Mouse (Mus musculus) hindbrain, embryonic 10.5 days (tissue): Measurements from ENCODE around the gene Sox5. TPM values are rescaled to one million over a fixed set of nuclear protein-coding genes. Genes with fewer than 3 reads are reported as not detected.

Experiments used
- DNase-seq: peaks from one replicate; pipeline ENCODE4 v3.0.0-alpha.2; 2017; ENCODE audit warnings: low spot score
- H3K27ac ChIP-seq: fragments of 300-500 bp; sonication (generic); 2 replicates; pipeline ENCODE4 v1.5.1; 2016; ENCODE audit warnings: mild to moderate bottlenecking, moderate library complexity
- H3K27me3 ChIP-seq: fragments of 300-500 bp; sonication (generic); 2 replicates; pipeline ENCODE4 v1.6.1; 2016; ENCODE audit warnings: mild to moderate bottlenecking; ENCODE audit not compliant: poor library complexity, insufficient read depth, severe bottlenecking
- H3K36me3 ChIP-seq: fragments of 300-500 bp; sonication (generic); 2 replicates; pipeline ENCODE4 v1.6.1; 2016; ENCODE audit warnings: mild to moderate bottlenecking, moderate library complexity
- H3K4me1 ChIP-seq: fragments of 300-500 bp; sonication (generic); replicated peaks from 2 replicates; pipeline ENCODE4 v1.6.1; 2016; ENCODE audit warnings: mild to moderate bottlenecking
- H3K4me3 ChIP-seq: fragments of 300-500 bp; sonication (generic); 2 replicates; pipeline ENCODE4 v1.5.1; 2016; ENCODE audit warnings: mild to moderate bottlenecking, moderate library complexity
- H3K9me3 ChIP-seq: fragments of 300-500 bp; sonication (generic); 2 replicates; pipeline ENCODE4 v1.6.1; 2016; ENCODE audit warnings: mild to moderate bottlenecking, moderate library complexity
- WGBS: fragments of 180-500 bp; shearing (Covaris S2); methylation state at CpG from one replicate; pipeline ENCODE4 v1.1.7; 2016; 5-methylcytosine and 5-hydroxymethylcytosine counted together
- polyA plus RNA-seq: library from polyadenylated mRNA; unstranded; fragments of >200 nt; fragmentation: Nextera tagmentation; extraction: Ambion mirVana; gene quantifications from 2 replicates; pipeline ENCODE4 v1.2.1, GENCODE M21; 2016

Sox5 gene
- polyA plus RNA-seq, 1 experiment from 2014 or later, result 30.6 TPM

DNA sequence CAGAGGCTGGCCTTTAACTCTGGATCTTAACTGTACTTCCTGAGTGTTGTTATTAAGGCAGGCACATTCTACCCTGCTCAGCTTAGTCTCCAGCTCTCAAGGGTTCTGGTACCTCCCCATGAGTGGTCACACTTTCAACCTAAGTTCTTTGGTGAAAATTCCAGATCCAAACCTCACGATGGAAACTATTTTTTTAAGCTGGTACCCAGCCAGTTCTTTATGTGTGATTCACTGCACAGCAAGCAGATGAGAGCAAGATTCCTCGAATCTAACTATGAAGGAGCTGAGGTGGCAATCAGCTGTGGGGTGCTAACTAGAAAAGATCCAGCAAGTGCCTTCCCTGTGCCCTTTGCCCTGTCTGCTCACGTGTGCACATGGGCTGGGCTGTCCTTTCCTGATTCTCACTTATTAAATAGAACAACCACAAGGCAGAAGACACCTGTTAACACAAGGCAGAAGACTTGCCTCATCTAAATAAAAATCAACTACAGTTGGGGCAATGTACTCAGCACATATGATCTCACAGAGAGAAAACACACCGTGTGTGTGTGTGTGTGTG, 118.2 kb downstream of the Sox5 start:
- WGBS, result 78% methylated on average over 4 of the region's 4 CpGs
- no peaks in the 10 kb centered on the region for H3K27me3 ChIP-seq

DNA sequence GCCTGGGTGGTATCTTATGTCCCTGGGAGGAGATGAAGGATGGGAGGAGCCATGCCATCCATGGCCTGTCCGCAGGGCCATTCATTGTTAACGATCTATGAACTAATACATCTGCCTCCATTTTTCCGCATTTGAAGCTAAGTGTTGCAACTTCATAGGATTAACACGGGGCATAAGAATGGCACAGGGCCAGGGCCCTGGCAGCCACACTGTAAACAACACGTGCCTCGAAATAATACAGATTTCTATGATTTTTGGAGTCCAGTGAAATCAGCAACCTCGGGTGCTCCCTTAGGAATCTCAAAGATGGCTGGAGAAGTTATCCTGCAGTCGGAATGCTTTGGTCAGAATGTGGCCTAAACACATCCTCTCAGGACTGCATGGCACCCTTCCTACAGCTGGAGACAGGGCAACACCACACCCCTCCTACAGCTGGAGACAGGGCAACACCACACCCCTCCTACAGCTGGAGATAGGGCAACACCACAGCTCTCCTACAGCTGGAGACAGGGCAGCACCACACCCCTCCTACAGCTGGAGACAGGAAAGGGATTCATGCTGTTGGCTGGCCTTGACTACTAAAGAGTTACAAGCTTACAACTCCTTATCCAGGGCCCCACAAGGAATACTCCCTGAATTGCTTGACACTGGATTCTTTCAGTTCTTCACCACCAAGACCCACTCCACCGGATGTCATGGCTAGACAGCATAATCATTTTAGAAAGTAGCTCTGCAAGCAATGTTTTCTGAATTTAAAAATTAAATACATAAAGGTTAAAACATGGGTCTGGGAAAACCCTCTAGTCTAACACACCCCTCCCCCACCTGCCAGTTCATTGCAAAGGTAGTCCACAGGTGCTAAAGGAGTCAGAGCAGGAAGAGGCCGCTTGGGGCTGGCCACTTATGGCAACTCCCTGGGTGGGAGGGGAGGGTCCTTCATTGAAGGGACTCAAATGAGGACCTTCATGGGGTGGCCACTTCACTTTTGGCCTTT, 122.4 kb downstream of the Sox5 start:
- no peak for DNase-seq
- H3K4me3 ChIP-seq, result no peak overlapping the region
- H3K9me3 ChIP-seq, result no peaks in the 10 kb centered on the region
- no peaks in the 10 kb centered on the region for H3K36me3 ChIP-seq
- H3K4me1 ChIP-seq, result no peaks in the 10 kb centered on the region; the same call in 1 of the 2 replicates
- WGBS, result 89% methylated on average over 10 of the region's 10 CpGs
- no peaks in the 10 kb centered on the region for H3K27me3 ChIP-seq
- no peak overlapping the region for H3K27ac ChIP-seq

More for the DNA sequence above, 118.2 kb downstream of the Sox5 start:
- no peak for DNase-seq
- H3K36me3 ChIP-seq, result no peaks in the 10 kb centered on the region
- 0 out of 2 replicates have a peak, but pooled peaks cover 7% of the 10 kb centered on the region for H3K9me3 ChIP-seq
- peaks cover 3% of the 10 kb centered on the region; the same call in 1 of the 2 replicates for H3K4me1 ChIP-seq
- H3K4me3 ChIP-seq, result no peak overlapping the region
- no peak overlapping the region for H3K27ac ChIP-seq

- Histone ChIP-seq H3K9me3 (no peaks in the 10 kb centered on the region), H3K36me3 (no peaks in the 10 kb centered on the region), H3K4me1 (peaks cover 12% of the 10 kb centered on the region), H3K4me3 (no peak overlapping the region), H3K27ac (no peak overlapping the region), H3K27me3 (no peaks in the 10 kb centered on the region)
- 75% methylated on average over 5 of the region's 5 CpGs for WGBS
- DNase-seq, result no peak
Measured at GRCm38 (mm10) chr6:144652876-144653275, 128.9 kb downstream of the Sox5 start.

DNA sequence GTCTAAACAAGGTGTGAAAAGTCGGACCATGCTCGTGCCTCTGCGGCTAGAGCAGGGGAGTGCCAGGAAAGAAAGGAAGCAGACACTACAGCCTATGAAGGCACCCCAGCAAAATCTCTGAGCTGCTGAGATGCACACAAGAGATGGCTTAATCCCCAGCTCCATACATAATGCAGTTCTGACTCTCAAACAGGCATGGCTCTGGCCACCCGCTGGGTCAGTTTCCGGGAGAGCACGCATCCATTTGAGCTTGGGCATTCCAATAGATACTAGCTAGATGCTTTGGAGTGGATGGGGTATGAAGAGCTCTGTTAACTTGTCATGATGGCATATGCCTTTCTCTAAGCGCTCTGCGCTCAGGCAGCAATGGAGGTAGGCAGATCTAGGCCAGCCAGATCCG, 132.9 kb downstream of the Sox5 start:
- H3K4me3 ChIP-seq, result no peak overlapping the region
- H3K36me3 ChIP-seq, result no peaks in the 10 kb centered on the region
- H3K27me3 ChIP-seq, result no peaks in the 10 kb centered on the region
- no peaks in the 10 kb centered on the region for H3K9me3 ChIP-seq
- H3K27ac ChIP-seq, result no peak overlapping the region
- WGBS, result 63% methylated on average over 9 of the region's 9 CpGs
- peak; percentile 24 for DNase-seq
- peaks cover 12% of the 10 kb centered on the region for H3K4me1 ChIP-seq

- no peaks in the 10 kb centered on the region for H3K27me3 ChIP-seq
- no peaks in the 10 kb centered on the region for H3K36me3 ChIP-seq
- H3K27ac ChIP-seq, result no peak overlapping the region
- peaks cover 12% of the 10 kb centered on the region for H3K4me1 ChIP-seq
- no peak overlapping the region for H3K4me3 ChIP-seq
- no peak for DNase-seq
- WGBS, result 43% methylated on average over 4 of the region's 4 CpGs
- H3K9me3 ChIP-seq, result no peaks in the 10 kb centered on the region
Measured at GRCm38 (mm10) chr6:144648124-144648591, 133.6 kb downstream of the Sox5 start.

GRCm38 (mm10) chr6:144646331-144646730, 135.4 kb downstream of the Sox5 start:
- Histone ChIP-seq H3K4me3 (no peak overlapping the region), H3K9me3 (no peaks in the 10 kb centered on the region), H3K36me3 (no peaks in the 10 kb centered on the region), H3K4me1 (peaks cover 27% of the 10 kb centered on the region), H3K27ac (no peak overlapping the region), H3K27me3 (no peaks in the 10 kb centered on the region)
- 93% methylated on average over 3 of the region's 3 CpGs for WGBS
- DNase-seq, result no peak

GRCm38 (mm10) chr6:144645796-144646195, 136.0 kb downstream of the Sox5 start:
- no peak for DNase-seq
- Histone ChIP-seq H3K9me3 (no peaks in the 10 kb centered on the region), H3K27me3 (no peaks in the 10 kb centered on the region), H3K4me1 (peaks cover 28% of the 10 kb centered on the region), H3K27ac (no peak overlapping the region), H3K4me3 (no peak overlapping the region), H3K36me3 (no peaks in the 10 kb centered on the region)
- WGBS, result 92% methylated on average over 4 of the region's 4 CpGs

- peaks cover 28% of the 10 kb centered on the region for H3K4me1 ChIP-seq
- H3K9me3 ChIP-seq, result no peaks in the 10 kb centered on the region
- H3K36me3 ChIP-seq, result no peaks in the 10 kb centered on the region
- no peak overlapping the region for H3K27ac ChIP-seq
- no peaks in the 10 kb centered on the region for H3K27me3 ChIP-seq
- 66% methylated on average over 4 of the region's 4 CpGs for WGBS
- no peak overlapping the region for H3K4me3 ChIP-seq
- DNase-seq, result peak; percentile 46
Measured at GRCm38 (mm10) chr6:144644711-144645110, 137.1 kb downstream of the Sox5 start.

GRCm38 (mm10) chr6:144643601-144644000, 138.2 kb downstream of the Sox5 start:
- H3K4me1 ChIP-seq, result peaks cover 33% of the 10 kb centered on the region
- H3K9me3 ChIP-seq, result no peaks in the 10 kb centered on the region
- no peaks in the 10 kb centered on the region for H3K36me3 ChIP-seq
- H3K4me3 ChIP-seq, result no peak overlapping the region
- WGBS, result 88% methylated on average over 5 of the region's 5 CpGs
- H3K27me3 ChIP-seq, result no peaks in the 10 kb centered on the region
- DNase-seq, result no peak
- H3K27ac ChIP-seq, result no peak overlapping the region

- Histone ChIP-seq H3K27me3 (no peaks in the 10 kb centered on the region), H3K27ac (no peak overlapping the region), H3K4me3 (no peak overlapping the region), H3K9me3 (no peaks in the 10 kb centered on the region), H3K4me1 (peaks cover 31% of the 10 kb centered on the region), H3K36me3 (no peaks in the 10 kb centered on the region)
- DNase-seq, result no peak
- WGBS, result 73% methylated on average over 5 of the region's 5 CpGs
Measured at GRCm38 (mm10) chr6:144641888-144642287, 139.9 kb downstream of the Sox5 start.

GRCm38 (mm10) chr6:144640591-144640990, 141.2 kb downstream of the Sox5 start:
- WGBS, result 76% methylated on average over 3 of the region's 3 CpGs
- Histone ChIP-seq H3K27ac (no peak overlapping the region; the same call in 1 of the 2 replicates), H3K9me3 (no peaks in the 10 kb centered on the region), H3K4me3 (no peak overlapping the region), H3K27me3 (no peaks in the 10 kb centered on the region), H3K36me3 (no peaks in the 10 kb centered on the region), H3K4me1 (peaks cover 31% of the 10 kb centered on the region)
- DNase-seq, result no peak

DNA sequence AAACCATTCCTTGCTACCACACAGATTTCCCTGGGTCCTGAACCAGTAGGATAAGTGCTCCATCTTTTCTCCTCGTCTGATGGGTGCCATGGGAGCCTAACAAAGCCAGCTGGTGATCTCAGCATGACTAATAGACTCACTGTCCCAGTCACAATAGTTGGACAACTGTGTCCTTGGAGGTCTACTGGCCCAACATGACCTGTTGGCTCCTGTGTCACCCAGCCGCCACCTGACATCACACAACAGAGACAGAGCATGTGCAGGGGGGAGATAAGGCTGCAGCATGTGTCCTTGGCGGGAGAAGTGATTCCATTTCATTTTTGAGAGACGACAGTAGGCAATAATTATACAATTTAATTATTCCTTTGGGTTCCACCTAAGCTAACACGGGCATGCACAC, 143.2 kb downstream of the Sox5 start:
- Histone ChIP-seq H3K9me3 (no peaks in the 10 kb centered on the region), H3K27ac (no peak overlapping the region), H3K4me1 (peaks cover 31% of the 10 kb centered on the region), H3K27me3 (no peaks in the 10 kb centered on the region), H3K36me3 (no peaks in the 10 kb centered on the region), H3K4me3 (no peak overlapping the region)
- no peak for DNase-seq
- 73% methylated on average over 5 of the region's 5 CpGs for WGBS

DNA sequence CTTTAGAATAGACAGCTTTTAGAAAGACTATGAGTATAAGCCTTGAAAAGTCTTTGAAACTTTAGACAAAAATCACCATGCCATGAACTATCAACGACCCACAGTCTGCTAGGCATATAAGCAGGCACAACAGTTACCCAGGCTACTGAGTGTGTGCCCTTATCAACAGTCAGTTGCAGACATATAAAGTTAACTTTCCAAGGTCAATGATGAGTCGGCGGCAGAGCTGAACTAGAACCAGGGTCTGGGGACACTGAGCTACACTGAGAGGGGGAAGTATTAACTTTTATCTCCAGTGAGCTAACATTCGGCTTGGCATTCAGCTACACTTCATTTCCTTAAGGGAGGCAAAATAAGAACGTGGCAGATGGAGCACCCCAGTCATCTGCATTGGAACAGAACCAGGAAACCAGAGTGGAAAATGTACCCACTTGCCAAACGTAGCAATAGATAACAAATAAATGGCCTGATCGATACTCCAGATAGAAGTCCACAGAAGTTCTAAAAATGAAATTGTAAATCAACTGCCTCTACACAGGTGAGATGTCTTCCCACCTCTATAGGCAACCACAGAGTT, 154.2 kb downstream of the Sox5 start:
- WGBS, result 89% methylated on average over 7 of the region's 7 CpGs
- Histone ChIP-seq H3K4me3 (no peak overlapping the region), H3K36me3 (no peaks in the 10 kb centered on the region; the same call in 1 of the 2 replicates), H3K9me3 (no peaks in the 10 kb centered on the region), H3K4me1 (no peaks in the 10 kb centered on the region), H3K27ac (no peak overlapping the region), H3K27me3 (no peaks in the 10 kb centered on the region)
- DNase-seq, result no peak
